Mouse (Mus musculus): Measurements from ENCODE around the gene Ssr2.

Gene Ssr2

DNA sequence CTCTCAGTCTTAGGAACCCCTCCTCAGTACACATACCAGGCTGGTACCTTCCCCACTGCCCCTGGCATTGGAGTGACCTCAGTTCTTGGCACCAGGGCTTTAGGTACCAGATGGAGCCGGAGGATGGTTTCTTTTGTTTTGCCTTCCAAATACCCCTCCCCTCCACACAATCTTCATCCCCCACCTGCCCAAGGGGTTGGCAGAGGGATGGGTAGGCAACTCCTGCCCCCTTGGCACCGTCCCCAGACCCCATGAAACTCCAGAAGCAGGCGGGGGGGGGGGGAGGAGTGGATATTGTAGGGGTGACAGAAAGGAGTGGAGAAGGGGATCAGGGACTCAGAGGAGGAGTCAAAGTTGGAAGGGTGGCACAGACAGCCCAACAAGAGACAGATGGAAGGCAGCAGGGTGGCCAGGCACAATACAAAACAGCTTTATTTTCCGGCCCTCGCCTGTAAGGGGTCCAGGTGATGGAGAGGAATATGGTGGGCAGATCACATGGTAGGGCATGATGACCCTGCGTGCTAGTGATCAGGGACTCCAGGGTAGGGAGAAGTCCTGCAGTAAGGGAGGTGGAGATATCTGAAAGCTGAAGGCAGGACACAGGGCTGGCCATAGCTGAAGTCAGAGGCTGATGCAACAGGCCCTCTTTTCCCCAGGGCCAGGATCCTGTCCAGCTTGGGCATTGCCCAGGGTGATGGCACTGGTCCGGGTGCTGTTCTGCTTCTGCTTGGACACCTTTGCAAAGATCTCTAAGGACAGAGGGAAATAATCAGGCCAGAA, 33.9 kb upstream of the Ssr2 start:
- in situ Hi-C loops (cut with MboI, MseI), result no loop called here

DNA sequence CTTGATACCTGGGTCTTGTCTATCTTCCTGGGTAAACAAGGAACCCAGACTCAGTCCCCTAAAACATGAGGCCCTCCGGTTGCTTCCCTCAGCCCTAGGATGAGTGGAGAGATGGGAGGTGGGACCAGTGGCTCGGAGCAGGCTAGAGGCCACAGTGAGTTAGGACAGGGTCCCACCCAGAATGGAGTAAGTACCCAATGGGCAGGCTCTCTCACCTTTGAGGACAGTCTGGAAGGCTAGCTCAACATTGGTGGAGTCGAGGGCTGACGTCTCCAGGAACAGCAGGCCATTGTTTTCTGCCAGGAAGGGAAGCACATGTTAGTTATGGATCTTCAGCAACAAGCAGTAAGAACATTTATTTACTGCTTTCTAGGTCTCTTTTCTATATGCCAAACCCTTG, 33.2 kb upstream of the Ssr2 start:
- in situ Hi-C loops (cut with MboI, MseI), result no loop called here

DNA sequence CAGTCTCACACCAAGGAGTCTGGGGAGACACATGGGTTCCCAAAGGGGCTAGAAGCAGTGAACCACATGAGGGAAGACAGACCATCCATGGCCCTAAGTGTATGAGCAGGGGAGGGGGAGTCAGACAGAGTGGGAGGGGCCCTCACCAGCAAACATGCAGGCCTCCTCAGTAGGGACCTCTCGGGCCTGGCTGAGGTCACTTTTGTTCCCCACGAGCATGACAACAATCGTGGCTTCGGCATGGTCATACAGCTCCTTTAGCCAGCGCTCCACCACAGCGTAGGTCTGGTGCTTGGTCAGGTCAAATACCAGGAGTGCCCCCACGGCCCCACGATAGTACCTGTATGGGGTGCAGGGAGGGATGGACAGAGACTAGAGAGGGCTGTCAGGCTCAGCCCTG, 32.5 kb upstream of the Ssr2 start:
- in situ Hi-C loops (cut with MboI, MseI), result no loop called here

DNA sequence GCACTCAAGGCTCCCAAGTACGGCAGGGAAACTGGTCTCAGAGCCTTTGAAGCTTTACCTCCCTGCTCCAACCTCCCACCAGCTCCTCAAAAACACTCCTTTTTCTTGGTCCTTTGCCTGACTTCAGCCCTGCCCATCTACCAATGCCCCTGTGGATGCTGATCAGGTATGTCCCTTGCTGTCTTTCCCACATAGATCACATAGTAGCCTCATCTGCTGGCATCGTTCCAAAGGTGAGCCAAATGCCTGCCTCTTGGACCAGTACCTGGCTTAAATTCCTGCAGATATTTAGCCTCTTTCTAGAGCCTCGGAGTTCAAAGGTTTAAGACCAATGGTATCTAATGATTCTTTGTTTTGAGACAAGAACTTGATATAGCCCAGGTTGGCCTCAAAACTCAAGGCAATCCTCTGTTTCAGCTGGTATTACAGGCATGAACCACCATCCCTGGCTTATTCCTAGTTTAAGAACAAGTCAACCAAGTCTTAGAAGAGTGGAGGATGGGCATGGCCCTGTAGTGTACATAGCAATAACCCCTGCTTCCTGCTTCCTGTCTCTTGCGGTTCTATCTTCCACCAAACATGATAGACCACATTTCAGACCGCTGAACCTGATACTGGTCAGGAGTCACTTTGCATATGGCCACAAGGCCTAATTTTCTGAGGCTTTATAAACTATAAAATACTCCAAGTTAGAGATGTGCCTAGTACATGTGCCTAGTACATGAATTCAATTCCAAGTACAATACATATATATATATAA, 31.8 kb upstream of the Ssr2 start:
- in situ Hi-C loops (cut with MboI, MseI), result no loop called here

DNA sequence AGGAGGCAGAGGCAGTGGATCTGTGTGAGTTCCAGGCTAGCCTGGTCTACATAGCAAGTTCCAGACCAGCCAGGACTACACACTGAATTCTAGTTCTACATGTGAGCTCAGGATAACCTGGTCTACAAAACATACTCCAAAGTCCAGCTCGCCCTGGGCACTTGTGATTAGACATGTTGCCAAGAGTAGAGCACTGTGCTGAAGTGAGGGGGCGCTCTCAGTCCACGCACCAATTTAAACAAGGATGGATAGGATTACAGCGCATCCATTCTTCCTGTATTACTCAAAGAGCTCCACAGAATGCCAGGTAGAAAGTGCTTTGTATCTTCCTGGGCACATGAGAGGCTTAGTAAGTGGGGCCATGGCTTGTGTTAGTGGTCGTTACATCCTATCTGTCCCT, 31.2 kb upstream of the Ssr2 start:
- in situ Hi-C loops (cut with MboI, MseI), result no loop called here

DNA sequence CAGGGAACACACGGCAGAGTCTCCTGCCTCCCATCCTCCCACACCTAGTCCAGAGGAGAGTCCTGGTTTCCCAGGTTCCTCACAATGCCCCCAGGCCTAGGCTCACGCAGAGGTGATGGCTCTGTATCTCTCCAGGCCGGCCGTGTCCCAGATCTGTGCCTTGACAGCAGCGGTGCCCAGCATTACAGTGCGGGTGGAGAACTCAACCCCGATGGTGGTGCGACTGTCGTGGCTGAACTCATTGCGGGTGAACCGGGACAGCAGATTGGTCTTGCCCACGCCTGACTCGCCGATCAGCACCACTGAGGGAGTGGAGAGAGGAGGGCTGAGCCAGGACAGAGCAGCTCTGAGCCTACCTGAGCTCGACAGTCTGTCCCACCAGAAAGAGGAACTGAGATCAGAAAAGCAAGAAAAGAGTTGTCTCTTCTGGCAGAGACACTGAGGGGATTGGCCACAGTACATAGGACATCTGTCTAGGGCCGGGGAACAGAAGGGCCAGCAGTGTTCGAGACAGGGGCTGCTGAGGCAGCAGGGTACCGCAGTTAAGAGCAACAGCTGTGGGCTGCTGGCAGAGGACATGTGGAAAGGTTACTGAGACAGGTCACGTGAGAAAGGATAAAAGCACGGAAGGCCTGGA, 30.6 kb upstream of the Ssr2 start:
- in situ Hi-C loops (cut with MboI, MseI), result no loop called here

DNA sequence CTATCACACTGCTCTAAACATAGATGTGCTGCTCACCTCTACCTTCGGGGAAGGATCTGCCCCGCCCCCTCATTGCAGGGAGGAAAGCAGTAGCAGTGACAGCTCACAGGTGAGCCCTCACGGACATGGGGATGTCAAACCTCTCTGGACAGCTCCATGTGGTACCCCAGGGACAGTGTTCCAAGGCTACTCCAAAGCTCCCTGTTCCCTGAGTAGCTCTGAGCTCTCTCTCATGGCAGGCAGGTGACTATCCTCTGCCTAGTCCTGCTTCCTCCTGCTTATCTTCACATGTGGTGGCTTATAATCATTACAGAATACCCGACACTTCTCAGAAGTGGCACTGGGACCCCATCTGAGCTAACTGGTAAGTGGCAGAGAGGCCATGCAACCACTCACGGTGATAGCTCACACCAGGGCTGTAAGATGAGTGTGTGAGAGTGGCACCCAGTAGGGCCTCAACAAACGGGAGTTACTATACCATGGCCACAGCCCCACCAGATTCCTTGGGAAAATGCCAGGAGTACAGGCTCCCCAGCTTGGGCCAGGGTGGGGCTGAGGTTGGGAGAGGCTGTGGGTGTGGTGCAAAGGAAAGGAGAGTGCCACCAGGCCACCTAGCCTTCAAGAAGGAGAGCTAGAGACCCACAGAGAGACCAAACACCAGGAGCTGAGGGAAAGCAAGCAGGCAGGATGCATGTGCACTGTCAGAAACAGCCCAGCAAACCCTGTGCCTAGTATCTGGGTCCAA, 28.8 kb upstream of the Ssr2 start:
- in situ Hi-C loops (cut with MboI, MseI), result no loop called here

DNA sequence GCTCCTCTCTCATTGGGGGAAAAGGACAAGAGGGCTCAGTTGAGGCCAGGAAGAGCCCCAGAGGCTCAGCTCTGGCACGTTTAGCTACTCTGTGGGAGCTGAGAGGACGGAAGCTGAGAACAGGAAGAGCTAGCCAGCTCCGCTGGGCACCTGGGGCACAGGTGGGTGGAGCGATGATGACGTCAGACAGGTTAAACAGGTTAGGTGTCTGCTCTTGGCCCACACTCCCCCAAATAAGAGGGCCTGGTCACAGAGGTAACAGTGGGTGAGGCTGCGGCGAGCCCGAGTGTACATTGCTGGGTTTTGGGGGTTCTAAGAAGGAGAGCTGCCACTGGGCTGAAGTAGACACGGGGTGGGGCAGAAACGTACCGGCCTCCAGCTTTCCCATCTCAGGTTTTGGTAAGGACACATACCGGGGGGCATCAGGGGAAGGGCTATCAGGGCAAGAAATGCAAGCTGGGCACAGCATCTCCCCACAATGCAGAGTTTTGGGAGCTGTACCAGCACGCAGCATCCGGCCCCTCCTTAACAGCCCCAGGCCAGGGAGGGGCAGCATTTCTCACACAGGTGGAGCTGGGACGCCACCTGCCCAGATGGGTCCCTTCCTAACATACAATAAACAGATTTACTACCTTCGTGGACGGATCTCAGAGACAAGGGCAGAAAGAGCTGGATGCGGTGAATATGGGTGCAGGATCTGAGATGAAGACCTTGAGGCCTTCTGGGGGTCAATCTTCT, 27.3 kb upstream of the Ssr2 start, which contains the start of gene Rab25:
Gene Rab25 (minus strand): TSS at position 121 of the 738 bp plus-strand sequence.
- in situ Hi-C loops (cut with MboI, MseI), result no loop called here

DNA sequence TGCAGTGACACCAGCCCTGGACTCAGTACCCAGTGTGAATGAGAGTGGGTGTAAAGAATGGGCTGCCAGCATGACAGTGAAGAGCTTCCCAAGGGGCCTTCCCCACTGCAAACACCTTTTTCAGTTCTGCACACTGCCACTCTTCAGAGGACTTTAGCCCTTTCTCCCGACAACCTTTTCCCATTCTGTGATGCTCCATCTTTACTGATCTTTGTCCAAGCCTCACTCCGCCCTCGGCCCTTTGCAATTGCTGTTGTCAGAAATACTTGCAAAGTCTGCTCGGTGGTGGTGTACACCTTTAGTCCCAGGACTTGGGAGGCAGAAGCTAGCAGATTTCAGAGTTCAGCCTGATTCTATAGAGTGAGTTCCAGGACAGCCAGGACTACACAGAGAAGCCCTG, 24.1 kb upstream of the Ssr2 start:
- in situ Hi-C loops (cut with MboI, MseI), result no loop called here

DNA sequence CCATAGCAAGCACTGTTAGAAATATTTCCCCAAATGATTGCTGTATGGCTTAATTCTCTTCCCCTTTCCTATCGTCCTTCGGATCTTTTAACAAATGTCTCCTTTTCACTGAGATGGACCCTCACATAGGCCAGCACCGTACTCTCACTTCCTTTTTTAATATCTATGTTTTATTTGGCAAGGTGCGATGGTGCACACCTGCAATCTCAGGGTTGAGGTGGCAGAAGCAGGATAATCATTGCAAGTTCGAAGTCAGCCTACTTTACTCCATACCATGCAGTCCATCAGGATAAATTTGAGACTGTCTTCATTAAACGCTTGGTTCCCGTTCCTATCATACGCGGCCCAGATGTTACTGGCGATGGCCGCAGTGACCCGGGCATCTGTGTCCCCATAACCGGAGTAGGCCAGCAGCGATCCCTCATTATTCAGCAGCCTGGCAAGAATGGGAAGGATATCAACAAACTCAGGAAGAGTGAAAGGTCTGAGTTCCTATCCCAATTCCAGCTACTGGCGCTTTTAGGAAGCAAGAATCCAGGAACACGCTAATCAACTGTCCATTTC, 23.5 kb upstream of the Ssr2 start:
- in situ Hi-C loops (cut with MboI, MseI), result no loop called here

DNA sequence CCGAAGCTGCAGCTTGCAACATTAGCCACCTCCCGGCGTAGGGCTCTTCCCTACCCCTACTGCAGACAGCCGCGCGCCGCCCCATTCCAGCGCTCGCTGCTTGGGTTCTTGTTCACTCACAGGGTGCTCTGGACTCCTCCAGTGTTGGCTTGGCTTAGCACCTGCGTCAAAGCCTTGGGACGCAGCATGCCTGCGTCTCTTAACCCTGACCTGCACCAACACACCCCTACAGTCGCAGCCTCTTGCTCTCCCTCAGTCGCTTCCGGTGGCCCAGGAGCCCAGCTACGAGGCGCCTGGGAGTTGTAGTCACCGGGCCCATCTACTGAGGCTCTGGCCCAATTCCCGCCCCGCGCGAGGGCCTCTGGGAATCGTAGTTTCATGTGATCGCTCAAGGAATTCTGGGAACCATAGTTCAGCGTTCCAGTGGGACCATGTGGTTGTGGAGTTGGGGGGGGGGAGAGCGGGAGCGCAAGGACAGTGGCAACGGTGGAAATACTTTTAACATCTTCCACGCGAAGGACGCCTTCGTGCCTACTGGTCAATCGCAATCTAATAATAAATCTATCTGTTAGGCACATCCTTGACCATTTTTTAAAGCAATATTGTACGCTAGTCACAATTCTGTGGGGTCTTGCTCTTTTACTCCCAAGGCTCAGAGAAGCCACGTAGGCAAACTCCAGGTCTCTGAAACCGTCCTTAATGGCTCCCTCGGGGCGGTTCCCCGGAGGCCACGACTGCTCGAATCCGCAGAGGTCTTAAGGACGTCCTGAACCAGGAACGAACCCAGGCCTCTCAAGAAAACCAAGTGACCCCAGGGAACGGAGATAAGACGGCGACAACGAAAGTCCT, 22.8 kb upstream of the Ssr2 start, which contains the start of gene Lamtor2:
Gene Lamtor2 (minus strand): TSS at position 399 of the 849 bp plus-strand sequence.
- in situ Hi-C loops (cut with MboI, MseI), result no loop called here

DNA sequence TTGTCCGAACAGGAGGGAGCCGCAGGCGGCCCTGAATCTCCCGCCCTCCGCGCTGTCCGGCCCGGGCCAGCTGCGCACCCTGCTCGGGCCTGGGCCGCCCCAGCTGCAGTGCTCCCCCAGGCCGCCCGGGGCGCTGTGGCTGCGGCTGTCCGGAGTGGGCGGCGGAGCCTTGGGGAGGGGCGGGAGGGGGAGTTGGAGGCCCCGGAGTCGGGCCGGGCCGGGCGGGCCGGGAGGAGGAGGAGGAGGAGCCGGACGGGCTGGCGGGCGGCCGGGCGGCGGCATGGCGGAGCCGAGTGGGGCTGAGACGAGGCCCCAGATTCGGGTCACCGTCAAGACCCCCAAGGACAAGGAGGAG, 22.2 kb upstream of the Ssr2 start, which contains the start of gene Ubqln4:
Gene Ubqln4 (plus strand): TSS at position 234 of the 355 bp plus-strand sequence.
- in situ Hi-C loops (cut with MboI, MseI), result no loop called here

DNA sequence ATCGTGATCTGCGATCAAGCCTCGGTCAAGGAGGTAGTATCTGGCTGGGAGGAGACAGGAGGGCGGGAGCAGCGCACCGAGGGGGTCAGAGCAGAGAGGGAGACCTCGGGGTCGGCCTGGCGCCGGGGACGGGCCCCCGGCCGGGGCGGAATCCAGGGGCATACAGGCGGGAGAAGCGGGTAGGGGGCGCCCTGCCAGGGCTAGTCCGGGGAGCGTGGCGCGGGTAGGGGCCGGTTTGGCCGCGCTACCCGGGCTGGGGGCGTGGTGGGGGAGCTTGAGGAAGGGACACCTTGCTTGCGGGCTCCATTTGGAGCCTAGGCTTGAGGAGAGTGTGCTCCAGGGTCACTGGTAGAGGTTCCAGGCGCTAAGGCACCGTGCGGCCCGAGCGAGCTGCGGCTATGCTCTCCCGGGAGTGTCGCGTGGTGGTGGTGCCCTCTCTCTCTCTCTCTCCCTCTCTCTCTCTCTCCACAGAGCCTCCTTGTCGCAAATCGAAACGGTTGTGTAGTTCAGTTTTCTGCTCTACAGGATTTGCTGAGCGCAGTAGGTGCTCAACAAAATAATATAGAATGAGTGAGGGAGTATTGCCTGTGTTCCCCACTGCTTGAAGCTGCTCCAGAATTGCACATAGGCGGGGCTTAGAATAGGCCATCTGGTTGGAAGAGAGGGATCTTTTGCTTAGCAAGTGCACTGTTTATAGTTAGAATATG, 21.6 kb upstream of the Ssr2 start:
- in situ Hi-C loops (cut with MboI, MseI), result no loop called here

DNA sequence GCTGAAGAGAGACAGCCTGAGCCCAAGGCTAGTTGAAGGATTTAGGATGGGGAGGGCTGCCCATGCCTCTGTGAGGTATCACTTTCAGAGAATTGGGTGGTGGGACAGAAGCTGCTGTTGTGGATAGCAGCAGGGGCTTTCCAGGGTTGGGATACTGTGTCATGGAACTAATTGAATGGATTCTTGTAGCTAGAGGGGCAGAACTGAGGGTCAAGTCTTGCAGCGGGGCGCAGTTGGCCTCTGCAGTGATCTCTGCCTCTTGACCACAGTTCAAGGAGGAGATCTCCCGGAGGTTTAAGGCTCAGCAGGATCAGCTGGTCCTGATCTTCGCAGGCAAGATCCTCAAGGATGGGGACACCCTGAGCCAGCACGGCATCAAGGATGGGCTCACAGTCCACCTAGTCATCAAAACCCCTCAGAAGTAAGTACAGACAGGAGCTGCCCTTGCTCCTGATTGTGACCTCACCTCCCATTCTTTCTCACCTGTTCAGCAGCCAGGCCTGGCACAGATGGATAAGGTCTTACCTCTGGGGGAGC, 20.5 kb upstream of the Ssr2 start:
- in situ Hi-C loops (cut with MboI, MseI), result no loop called here

DNA sequence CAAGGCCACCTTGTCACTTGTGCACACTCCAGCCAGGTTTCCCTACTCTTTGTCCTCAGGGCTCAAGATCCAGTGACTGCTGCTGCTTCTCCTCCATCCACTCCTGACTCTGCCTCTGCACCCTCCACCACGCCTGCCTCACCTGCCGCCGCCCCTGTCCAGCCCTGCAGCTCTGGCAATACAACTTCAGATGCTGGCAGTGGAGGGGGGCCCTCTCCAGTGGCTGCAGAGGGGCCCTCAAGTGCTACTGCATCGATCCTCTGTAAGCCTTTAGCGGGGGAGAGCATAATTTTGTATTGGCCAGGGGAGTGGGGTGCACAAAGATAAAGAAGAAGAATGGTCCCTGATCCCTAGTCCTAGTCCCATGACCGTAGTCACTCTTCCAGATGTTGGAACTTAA, 19.9 kb upstream of the Ssr2 start:
- in situ Hi-C loops (cut with MboI, MseI), result no loop called here

DNA sequence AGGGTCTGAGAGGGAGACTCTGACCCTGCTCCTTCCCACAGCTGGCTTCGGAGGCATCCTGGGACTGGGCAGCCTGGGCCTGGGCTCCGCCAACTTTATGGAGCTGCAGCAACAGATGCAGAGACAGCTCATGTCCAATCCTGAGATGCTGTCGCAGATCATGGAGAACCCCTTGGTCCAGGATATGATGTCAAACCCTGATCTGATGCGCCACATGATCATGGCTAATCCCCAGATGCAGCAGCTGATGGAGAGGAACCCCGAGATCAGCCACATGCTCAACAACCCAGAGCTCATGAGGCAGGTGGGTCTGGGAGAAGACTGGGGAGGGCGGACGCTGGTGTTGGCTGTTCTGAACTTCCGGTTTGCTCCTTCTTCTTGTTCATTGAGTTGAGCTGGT, 19.1 kb upstream of the Ssr2 start:
- in situ Hi-C loops (cut with MboI, MseI), result no loop called here

DNA sequence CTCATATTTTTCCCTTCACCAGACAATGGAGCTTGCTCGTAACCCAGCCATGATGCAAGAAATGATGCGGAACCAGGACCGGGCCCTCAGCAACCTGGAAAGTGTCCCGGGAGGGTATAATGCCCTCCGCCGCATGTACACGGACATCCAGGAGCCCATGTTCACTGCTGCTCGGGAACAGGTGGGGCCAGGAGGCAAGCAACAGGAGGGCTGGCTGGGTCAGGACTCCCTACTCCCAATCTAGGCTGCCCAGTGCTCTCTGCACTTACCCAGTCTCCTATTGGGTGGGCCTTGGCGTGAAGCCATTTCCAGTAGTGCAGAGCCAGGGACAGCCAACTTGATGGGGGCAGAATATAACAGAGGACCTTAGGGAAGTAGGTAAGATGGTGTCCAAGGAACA, 16.1 kb upstream of the Ssr2 start:
- in situ Hi-C loops (cut with MboI, MseI), result no loop called here

DNA sequence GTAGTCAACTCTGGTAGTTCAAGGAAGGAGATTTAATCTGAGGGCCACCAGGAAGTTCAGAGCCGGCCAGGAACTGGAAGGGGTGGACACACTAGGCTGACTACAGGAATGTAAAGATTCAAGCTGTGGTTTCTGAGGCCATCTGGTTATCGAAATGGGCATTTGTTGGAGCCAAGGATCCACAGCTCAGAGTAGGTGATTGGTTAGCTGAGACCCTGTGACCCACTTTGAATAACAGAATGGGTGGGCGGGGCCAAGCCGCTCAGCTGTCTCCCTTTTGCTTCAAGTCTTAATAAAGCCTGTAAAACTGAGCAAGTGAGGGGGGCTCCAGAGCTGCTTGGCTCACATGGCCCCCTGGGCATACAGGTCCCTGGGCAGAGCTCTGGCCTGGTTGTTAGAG, 13.7 kb upstream of the Ssr2 start:
- in situ Hi-C loops (cut with MboI, MseI), result no loop called here

DNA sequence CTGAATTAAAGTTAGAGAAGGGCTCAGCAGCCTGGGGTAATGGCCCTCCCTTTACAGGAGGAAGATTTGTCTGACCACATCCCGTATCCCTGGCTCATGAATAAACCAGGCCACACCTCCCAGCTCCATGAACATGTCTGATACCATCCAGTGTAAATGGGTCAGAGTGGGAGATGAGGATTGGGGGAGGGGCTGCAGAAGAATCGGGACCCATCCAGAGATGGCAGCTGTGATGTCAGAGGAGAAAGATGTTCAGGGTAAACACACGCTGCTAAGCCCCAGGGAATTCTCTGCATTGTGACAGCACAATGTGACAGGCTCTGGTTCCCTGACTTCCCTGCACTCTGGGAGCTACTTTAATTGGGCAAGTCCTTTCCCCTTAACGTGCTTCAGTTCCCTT, 12.2 kb upstream of the Ssr2 start:
- in situ Hi-C loops (cut with MboI, MseI), result no loop called here
